Mouse (Mus musculus): ENCODE measurements around the gene Gm14147. TPM values are rescaled to one million over a fixed set of nuclear protein-coding genes. Genes with fewer than 3 reads are reported as not detected.
"Not testable (repeated sequence)": the region's sequence is repeated elsewhere in the genome, so short reads cannot be mapped to it uniquely, and the experiment has no call there.

Gm14147 gene
- polyA plus RNA-seq (2015; fragmentation: Nextera tagmentation; extraction: Ambion mirVana): not detected in 2 replicates

DNA sequence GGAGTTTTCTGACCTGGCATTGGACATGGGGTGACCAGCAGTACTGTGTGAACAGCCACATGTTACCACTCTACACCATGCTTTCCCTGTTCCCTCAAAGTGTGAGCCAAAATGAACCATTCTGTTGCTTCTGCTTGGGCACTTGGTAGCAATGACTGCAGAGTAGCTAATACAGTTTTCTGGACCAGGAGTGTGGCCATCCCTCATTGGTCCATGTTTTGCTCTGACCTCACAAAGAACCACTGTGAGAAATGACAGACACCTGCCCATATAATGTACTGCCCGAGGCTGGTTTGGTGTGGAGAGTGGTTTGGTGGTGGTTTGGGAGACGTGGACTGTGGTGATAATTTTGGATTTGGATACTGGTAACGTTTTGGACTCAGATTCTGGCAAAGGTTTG is at the start of gene Gm14147:
TSS of gene Gm14147 (plus strand) at position 301 of the 400 bp plus-strand sequence.
- H3K4me3 ChIP-seq; H3K4me1 ChIP-seq; H3K4me2 ChIP-seq (replicated peaks); H3K9me3 ChIP-seq; H3K36me3 ChIP-seq; H3K27ac ChIP-seq (replicated peaks); ATAC-seq (replicated peaks); H3K27me3 ChIP-seq; H3K9ac ChIP-seq (replicated peaks): not testable (repeated sequence)
- no CpG with 5 or more reads among the region's 3 CpGs for WGBS

DNA sequence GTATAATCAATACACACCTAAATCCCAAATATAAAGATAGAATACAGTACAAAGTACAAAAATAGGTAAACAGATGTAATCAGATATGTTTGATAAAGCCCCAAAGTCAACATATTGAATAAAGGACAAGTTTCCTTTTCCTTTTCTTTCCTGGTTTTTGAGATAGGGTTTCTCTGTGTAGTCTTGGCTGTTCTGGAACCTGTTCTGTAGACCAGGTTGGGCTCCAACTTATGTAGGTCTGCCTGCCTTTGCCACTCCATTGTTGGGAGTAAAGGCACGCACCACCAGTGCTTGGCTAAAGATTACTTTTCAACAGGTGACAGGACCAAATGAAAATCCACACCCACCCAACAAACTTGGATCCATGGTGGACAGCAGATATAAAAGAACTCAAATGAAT is 41.4 kb upstream of the Gm14147 start:
- Histone ChIP-seq H3K36me3 (no peaks in the 10 kb centered on the region), H3K9ac (replicated peaks) (no peak overlapping the region), H3K4me2 (replicated peaks) (no peak overlapping the region), H3K9me3 (no peaks in the 10 kb centered on the region), H3K4me3 (no peak overlapping the region), H3K27me3 (no peaks in the 10 kb centered on the region), H3K27ac (replicated peaks) (no peak overlapping the region), H3K4me1 (no peaks in the 10 kb centered on the region)
- ATAC-seq (replicated peaks): no peak
- WGBS: 85% methylated on average over 1 of the region's 1 CpGs

DNA sequence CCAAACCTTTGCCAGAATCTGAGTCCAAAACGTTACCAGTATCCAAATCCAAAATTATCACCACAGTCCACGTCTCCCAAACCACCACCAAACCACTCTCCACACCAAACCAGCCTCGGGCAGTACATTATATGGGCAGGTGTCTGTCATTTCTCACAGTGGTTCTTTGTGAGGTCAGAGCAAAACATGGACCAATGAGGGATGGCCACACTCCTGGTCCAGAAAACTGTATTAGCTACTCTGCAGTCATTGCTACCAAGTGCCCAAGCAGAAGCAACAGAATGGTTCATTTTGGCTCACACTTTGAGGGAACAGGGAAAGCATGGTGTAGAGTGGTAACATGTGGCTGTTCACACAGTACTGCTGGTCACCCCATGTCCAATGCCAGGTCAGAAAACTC is 5.8 kb upstream of the Gm14147 start, which contains the start of gene Gm14151:
TSS of gene Gm14151 (minus strand) at position 101 of the 400 bp plus-strand sequence.
- H3K4me1 ChIP-seq; H3K27me3 ChIP-seq; H3K27ac ChIP-seq (replicated peaks); H3K36me3 ChIP-seq; H3K4me3 ChIP-seq; ATAC-seq (replicated peaks); H3K4me2 ChIP-seq (replicated peaks); H3K9ac ChIP-seq (replicated peaks); H3K9me3 ChIP-seq: not testable (repeated sequence)
- no CpG with 5 or more reads among the region's 3 CpGs for WGBS

Other genes starting within 250 kb of the Gm14147 start
- 97.7 and 98.2 TPM in 2 replicates for gene Abhd12, start 193.5 kb upstream of the Gm14147 start, polyA plus RNA-seq (2015; fragmentation: Nextera tagmentation; extraction: Ambion mirVana)
- 30.4 and 33.4 TPM in 2 replicates for gene Gins1, start 192.8 kb upstream of the Gm14147 start, polyA plus RNA-seq (2015; fragmentation: Nextera tagmentation; extraction: Ambion mirVana)
- 11.4 and 13.8 TPM in 2 replicates for gene Ninl, start 58.9 kb upstream of the Gm14147 start, polyA plus RNA-seq (2015; fragmentation: Nextera tagmentation; extraction: Ambion mirVana)
- gene Nanp, start 58.8 kb upstream of the Gm14147 start, polyA plus RNA-seq (2015; fragmentation: Nextera tagmentation; extraction: Ambion mirVana): 32.4 and 35.3 TPM in 2 replicates
- gene Gm14151, start 5.9 kb upstream of the Gm14147 start, polyA plus RNA-seq (2015; fragmentation: Nextera tagmentation; extraction: Ambion mirVana): not detected in 2 replicates

Data from forebrain, embryonic 15.5 days (tissue).